Mouse (Mus musculus): ENCODE results near the gene Chrng.

Gene Chrng

GRCm38 (mm10) chr1:87204465-87204864 lies at the start of gene Chrng:
TSS of gene Chrng (plus strand) at chr1:87204657.
- no peak for DNase-seq (ENCODE audit: low spot score)

GRCm38 (mm10) chr1:87155531-87156198 lies 48.8 kb upstream of the Chrng start:
- DNase-seq (ENCODE audit: low spot score), result no peak

DNA sequence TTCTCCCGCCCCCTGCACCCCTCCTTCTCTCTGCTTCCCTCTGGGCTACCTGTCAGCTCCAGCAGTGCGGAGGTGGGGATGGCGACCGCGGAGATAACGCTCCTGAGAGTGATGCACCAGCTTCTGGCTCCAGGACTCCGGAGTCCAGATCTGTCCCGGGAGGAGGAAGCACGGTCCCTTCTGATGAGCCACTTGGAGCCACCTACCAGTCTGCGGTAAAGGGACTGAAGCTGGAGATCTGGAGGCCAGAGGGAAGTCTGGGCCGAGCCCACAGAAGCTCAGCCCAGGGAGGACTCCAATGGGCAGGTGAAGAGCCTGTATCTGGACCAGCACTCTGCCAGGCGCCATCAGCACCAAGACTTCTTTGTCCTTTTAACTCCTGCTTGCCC lies 48.3 kb upstream of the Chrng start, which contains the start of gene Ecel1:
TSS of gene Ecel1 (minus strand) at position 323 of the 389 bp plus-strand sequence.
- no peak for DNase-seq (ENCODE audit: low spot score)

DNA sequence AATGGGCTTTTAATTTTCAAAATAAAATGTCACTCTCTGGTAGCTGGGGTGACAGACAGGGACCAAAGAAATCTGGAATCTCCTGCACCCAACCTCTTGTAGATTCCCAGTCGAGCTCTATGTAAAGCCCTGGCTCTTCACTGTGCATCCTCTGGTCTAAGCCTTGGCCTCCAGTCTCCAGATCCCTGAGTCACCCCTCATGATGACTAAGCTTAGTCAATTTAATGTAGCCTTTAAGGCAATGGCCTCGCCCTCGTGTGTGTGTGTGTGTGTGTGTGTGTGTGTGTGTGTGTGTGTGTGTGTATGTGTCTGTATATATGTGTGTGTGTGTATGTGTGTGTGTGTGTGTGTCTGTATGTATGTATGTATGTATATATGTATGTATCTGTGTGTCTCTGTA lies 45.1 kb upstream of the Chrng start:
- no peak for DNase-seq (ENCODE audit: low spot score)

- no peak for DNase-seq (ENCODE audit: low spot score)
Observed at GRCm38 (mm10) chr1:87164164-87164795, 40.2 kb upstream of the Chrng start.

- DNase-seq (ENCODE audit: low spot score), result no peak
Observed at GRCm38 (mm10) chr1:87164796-87165184, 39.7 kb upstream of the Chrng start.

DNA sequence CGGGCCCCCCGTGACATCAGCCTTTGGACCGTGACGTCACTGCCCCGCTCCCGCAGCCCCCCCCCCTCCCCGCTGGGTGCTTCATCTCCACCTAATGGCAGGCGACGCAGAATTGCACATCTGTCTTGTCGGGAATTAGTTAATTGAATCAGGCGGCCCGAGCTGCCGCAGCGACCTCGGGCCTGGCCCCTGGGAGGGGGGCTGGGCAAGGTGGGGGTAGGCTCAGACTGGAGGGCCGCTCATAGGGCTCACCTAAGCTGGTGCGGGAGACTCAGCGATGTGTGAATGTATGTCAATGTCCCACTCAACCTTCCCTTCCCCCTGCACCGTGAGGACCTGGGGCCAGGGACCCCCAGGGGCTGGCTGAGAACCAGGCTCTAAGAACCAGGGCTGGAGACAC lies 34.0 kb upstream of the Chrng start:
- DNase-seq (ENCODE audit: low spot score), result no peak

DNA sequence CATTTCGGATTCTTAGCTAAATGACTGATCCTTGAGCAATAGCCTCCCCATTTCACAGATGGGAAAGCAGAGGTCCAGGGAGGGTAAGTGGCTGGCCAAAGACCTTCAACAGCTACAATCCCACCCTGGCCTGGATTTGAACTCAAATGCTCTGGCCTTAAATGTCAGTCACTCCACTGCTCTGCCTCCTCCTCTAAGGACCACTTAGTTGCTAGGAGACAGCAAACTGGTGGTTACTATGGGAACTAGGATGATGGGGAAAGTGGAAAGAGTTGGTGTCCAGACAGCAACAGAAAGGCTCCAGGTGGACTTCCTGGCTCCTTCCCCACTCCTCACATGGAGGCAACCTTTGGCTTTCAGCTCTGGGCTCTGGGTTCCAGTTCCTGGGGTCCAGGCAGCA lies 33.1 kb upstream of the Chrng start:
- DNase-seq (ENCODE audit: low spot score), result no peak

GRCm38 (mm10) chr1:87172316-87172715 lies 32.1 kb upstream of the Chrng start:
- DNase-seq (ENCODE audit: low spot score), result no peak

DNA sequence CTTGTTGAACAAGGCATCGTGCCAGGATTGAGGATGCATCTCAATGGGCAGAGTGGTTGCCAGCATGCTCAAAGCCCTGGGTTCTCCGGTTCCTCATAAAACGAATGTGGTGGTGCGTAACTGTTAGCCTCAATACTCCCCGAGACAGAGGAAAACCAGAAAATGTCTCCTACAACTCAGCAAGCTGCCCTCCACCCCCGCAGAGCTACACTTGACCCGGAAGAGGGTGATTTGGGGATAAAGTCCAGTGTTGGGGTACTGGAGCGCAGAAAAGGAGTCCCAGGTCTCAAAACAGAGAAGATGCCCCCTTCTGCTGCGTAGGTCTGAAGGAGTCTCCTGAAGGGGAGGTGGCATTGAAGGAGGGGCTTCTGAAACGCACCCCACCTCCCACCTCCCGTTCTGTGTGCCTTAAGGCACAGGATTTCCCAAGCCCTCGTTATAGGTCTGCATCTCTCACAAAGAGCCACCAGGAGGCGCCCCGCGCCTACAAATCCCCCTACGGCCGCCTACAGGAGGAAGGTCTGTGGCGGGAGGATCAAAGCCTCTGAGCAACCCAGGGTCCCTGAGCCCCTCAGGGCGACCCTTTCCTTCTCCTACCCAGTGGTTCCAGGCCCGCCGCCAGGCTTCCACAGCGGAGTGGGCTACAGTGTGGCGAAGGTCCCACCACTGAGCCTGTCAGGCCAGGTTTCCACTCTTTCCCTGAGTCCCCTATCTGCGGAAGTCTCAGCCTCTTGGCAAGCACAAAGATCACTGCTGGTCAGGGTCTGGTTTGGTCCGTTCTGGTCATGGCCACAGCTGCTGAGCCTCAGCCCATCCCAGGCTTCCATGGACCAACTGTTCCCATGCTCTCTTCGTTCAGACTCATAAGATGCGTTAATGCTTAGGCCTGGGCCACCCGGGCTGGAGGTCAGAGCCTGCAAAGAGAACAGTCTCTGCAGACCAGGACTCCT lies 30.2 kb upstream of the Chrng start:
- peak; percentile 44 for DNase-seq (ENCODE audit: low spot score)

GRCm38 (mm10) chr1:87175852-87176292 lies 28.6 kb upstream of the Chrng start:
- DNase-seq (ENCODE audit: low spot score), result peak; percentile 66

- no peak for DNase-seq (ENCODE audit: low spot score)
Observed at GRCm38 (mm10) chr1:87180896-87181295, 23.6 kb upstream of the Chrng start.

DNA sequence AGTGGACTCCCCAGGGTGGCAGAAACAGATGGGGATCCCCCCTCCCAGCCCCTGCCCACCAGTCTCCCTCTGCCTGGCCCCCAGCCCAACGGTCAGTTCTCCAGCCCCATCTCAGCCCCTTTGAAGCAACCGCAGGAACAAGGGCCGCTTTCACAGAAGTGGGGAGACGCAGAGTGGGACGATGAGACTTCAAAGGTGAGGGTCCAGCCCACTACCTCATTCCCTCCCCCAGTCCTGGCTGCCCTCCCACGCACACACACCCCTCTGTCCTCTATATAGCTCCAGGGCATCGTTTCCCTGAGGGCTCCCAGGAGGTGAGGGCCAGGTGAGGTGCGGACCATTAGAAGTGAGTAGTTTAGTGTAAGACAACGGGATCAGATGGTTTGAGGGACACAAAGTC lies 21.4 kb upstream of the Chrng start, which contains the start of gene Prss56:
TSS of gene Prss56 (plus strand) at position 301 of the 400 bp plus-strand sequence.
- no peak for DNase-seq (ENCODE audit: low spot score)

GRCm38 (mm10) chr1:87183998-87184750 lies 20.3 kb upstream of the Chrng start:
- DNase-seq (ENCODE audit: low spot score), result no peak

GRCm38 (mm10) chr1:87184751-87185139 lies 19.7 kb upstream of the Chrng start:
- DNase-seq (ENCODE audit: low spot score), result peak; percentile 37

DNA sequence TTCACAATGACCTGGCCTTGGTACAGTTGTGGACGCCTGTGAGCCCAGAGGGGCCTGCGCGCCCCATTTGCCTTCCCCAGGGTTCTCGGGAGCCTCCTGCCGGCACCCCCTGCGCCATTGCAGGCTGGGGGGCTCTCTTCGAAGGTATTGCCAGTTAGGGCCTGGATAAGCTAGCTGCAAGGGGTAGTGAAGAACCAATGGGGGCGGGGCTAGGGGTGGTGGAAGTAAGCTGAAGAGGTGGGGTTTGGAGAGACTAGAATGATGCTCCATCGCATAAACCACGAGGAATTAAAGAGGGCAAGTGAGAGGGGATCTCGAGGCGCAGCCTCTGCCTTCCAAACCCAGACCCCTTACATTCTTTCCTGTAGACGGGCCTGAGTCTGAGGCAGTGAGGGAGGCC lies 18.9 kb upstream of the Chrng start:
- DNase-seq (ENCODE audit: low spot score), result no peak

- DNase-seq (ENCODE audit: low spot score), result no peak
Observed at GRCm38 (mm10) chr1:87186261-87187036, 18.0 kb upstream of the Chrng start.

DNA sequence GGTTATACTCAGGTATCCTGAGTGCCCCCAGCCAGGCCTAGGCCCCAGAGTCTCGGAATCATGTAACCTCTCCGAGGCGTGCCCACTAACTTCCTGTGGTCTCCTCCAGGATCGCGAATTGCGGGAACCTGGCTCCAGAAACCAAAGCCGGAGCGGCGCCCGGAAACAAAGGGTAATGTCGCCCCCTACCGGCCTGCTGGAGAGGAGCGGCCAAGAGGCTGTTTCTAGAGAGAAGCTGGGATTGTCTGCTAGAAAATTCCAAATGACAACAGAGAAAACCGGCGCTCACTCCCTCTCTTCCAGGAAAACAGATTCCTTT lies 17.5 kb upstream of the Chrng start:
- DNase-seq (ENCODE audit: low spot score), result no peak

DNA sequence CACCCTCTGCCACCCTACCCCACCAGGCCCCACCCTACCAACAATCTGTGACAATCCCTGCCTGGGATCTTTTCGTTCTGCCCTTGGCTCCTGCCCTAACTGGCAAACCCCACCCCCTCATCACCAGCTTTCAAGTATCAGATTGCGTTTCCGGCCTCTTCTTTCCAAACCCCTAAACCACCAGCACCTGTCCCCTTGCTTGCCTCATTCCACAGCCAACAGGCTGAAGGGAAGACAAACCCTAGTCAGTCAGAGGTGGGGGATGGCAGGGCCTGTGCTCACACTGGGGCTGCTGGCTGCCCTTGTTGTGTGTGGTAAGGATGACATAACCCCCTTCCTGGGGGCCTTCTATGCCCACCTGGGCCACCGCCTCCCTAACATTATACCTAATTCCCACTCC lies 14.0 kb upstream of the Chrng start, which contains the start of gene Chrnd:
TSS of gene Chrnd (plus strand) at position 179 of the 400 bp plus-strand sequence.
- DNase-seq (ENCODE audit: low spot score), result no peak

DNA sequence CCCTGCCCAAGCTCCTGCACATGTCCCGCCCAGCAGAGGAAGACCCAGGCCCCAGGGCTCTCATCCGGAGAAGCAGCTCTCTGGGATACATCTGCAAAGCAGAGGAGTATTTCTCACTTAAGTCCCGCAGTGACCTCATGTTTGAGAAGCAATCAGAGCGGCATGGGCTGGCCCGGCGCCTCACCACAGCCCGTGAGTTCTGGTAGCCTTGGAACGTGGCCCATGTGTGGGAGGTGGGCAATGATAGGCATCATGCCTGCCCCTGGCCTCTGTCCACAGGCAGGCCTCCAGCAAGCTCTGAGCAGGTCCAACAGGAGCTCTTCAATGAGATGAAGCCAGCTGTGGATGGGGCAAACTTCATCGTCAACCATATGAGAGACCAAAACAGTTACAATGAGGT lies 7.2 kb upstream of the Chrng start:
- DNase-seq (ENCODE audit: low spot score), result peak; percentile 45

Data from ovary, adult 18-20 months (tissue).